Mouse (Mus musculus) lung, embryonic 16.5 days (tissue): ENCODE data around the gene Frs2. TPM values are rescaled to one million over a fixed set of nuclear protein-coding genes. Genes with fewer than 3 reads are reported as not detected.

ENCODE experiments used
- ATAC-seq: fragments of 200-750 bp; cut with Nextera tagmentation; 2 replicates; pipeline ENCODE4 v1.8.0; 2017; ENCODE audit warnings: low read depth, mild to moderate bottlenecking, moderate library complexity
- H3K27ac ChIP-seq: fragments of 300-500 bp; sonication (generic); 2 replicates; pipeline ENCODE4 v1.5.1; 2014; ENCODE audit warnings: mild to moderate bottlenecking, control low read depth, low read length
- H3K27me3 ChIP-seq: fragments of 300-500 bp; sonication (generic); 2 replicates; pipeline ENCODE4 v1.6.1; 2014; ENCODE audit warnings: low read depth, low read length, mixed read lengths; ENCODE audit not compliant: control insufficient read depth, insufficient read depth
- H3K36me3 ChIP-seq: fragments of 300-500 bp; sonication (generic); 2 replicates; pipeline ENCODE4 v1.6.1; 2014; ENCODE audit warnings: low read length; ENCODE audit not compliant: control insufficient read depth, insufficient read depth
- H3K4me1 ChIP-seq: fragments of 300-500 bp; sonication (generic); replicated peaks from 2 replicates; pipeline ENCODE4 v1.6.1; 2014; ENCODE audit warnings: low read length, mixed read lengths; ENCODE audit not compliant: control insufficient read depth, insufficient read depth
- H3K4me2 ChIP-seq: fragments of 300-500 bp; sonication (generic); 2 replicates; pipeline ENCODE4 v1.6.1; 2014; ENCODE audit warnings: low read depth, low read length, control low read depth
- H3K4me3 ChIP-seq: fragments of 300-500 bp; sonication (generic); 2 replicates; pipeline ENCODE4 v1.5.1; 2014; ENCODE audit warnings: mild to moderate bottlenecking, low read length, control low read depth
- H3K9ac ChIP-seq: fragments of 300-500 bp; sonication (generic); 2 replicates; pipeline ENCODE4 v1.6.1; 2014; ENCODE audit warnings: low read length, control low read depth
- H3K9me3 ChIP-seq: fragments of 300-500 bp; sonication (generic); 2 replicates; pipeline ENCODE4 v1.6.1; 2016; ENCODE audit warnings: low read length; ENCODE audit not compliant: control insufficient read depth
- WGBS: fragments of 180-500 bp; shearing (Covaris S2); extraction: QIAGEN DNeasy Blood & Tissue Kit; methylation state at CpG from one replicate; pipeline ENCODE4 v1.1.7; 2014; 5-methylcytosine and 5-hydroxymethylcytosine counted together
- polyA plus RNA-seq: library from polyadenylated mRNA; unstranded; fragments of >200 nt; fragmentation: Nextera tagmentation; extraction: Ambion mirVana; gene quantifications from 2 replicates; pipeline ENCODE4 v1.2.1, GENCODE M21; 2015

Frs2 gene
- 19.4 and 20.8 TPM in 2 replicates for polyA plus RNA-seq

DNA sequence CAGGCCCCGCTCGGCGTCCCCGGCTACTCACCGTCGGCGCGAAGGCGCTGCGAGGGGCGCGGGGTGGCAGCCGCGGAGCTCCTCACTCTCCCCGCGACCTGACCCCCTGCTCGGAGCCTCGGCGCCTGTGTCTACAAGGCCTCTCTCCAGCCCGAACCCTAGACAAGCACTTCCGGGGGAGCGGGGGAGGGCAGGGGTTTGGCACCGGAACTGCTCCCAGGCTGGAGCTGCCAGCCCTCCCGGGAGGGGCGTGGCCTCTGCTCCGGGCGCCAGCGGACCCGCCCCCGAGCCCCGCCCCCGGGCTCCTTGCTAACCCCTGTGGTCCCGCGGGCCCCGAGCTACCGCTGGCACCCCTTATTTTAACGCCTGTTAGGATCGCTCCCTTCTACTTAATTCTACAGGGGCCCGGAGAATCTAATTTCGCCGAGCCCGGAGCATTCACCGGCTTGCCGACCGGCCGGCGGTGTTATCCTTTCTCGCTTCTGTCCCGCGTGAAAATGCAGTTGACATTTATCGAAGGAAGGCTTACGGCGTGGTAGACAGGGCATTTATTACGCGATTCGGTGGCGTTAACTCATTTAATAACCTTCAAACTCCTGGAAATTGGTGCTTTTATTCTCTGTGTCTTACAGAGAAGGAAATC lies at the start of gene Frs2:
Frs2 (minus strand) TSS at position 174 of the 643 bp plus-strand sequence.
- Histone ChIP-seq H3K27ac (peak within 1 kb of the TSS; percentile 89), H3K4me1 (peaks cover 44% of the 10 kb centered on the region)
- ATAC-seq, result peak; percentile 96

DNA sequence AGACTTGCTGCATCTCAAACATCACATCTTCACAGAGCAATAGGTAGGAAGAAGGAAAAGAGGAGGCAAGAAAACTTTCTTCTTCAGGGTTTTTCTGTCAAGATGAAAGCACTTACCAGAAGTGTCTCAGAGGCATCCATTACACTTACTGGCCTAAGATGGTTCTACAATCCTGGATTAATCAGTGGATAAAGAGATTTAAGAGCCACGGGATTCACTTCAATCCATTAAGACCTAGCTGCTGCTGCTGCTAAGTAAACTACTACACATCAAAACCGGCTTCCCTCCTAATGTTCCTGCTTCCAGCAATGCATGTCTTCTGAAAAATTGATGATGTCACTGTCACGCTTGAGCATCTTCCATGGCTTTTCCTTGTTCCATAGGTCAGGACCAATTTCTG lies 48.4 kb upstream of the Frs2 start:
- no peaks in the 10 kb centered on the region for H3K36me3 ChIP-seq
- H3K4me2 ChIP-seq, result no peak overlapping the region
- no peak overlapping the region for H3K27ac ChIP-seq
- no peak overlapping the region for H3K9ac ChIP-seq
- ATAC-seq, result no peak
- H3K27me3 ChIP-seq, result no peaks in the 10 kb centered on the region
- H3K4me1 ChIP-seq, result no peaks in the 10 kb centered on the region
- no peaks in the 10 kb centered on the region for H3K9me3 ChIP-seq
- no peak overlapping the region for H3K4me3 ChIP-seq
- WGBS, result 80% methylated on average over 3 of the region's 3 CpGs

More for the DNA sequence above, at the start of gene Frs2:
- under 1% methylated on average over 50 of the region's 57 CpGs for WGBS
- Histone ChIP-seq H3K36me3 (no peaks in the 10 kb centered on the region), H3K27me3 (no peaks in the 10 kb centered on the region), H3K4me3 (peak within 1 kb of the TSS; percentile 97), H3K9ac (peak within 1 kb of the TSS; percentile 92), H3K9me3 (no peaks in the 10 kb centered on the region), H3K4me2 (peak within 1 kb of the TSS; percentile 72)

DNA sequence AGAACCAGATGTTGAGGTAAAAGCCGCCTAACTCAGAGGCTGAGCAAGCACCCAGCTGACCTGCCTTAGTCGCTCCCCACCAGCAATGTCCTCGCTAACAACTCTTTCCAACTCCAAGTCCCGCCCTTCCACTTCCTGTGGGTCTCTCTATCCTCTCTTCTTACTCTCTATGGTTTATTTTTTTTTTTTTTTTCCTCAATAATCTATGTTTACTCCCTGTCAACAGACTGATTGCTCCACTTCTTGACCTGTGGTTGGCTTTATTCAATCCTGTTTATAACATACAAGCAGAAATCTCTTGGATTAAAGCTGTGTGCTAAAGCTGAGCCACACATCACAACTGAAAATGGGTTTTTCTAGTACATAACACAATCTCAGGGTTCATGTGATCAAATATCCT lies 47.4 kb upstream of the Frs2 start:
- Histone ChIP-seq H3K4me3 (no peak overlapping the region), H3K9ac (no peak overlapping the region), H3K27me3 (no peaks in the 10 kb centered on the region), H3K27ac (no peak overlapping the region), H3K36me3 (no peaks in the 10 kb centered on the region), H3K4me1 (no peaks in the 10 kb centered on the region), H3K4me2 (no peak overlapping the region), H3K9me3 (no peaks in the 10 kb centered on the region)
- 93% methylated on average over 4 of the region's 4 CpGs for WGBS
- no peak for ATAC-seq

DNA sequence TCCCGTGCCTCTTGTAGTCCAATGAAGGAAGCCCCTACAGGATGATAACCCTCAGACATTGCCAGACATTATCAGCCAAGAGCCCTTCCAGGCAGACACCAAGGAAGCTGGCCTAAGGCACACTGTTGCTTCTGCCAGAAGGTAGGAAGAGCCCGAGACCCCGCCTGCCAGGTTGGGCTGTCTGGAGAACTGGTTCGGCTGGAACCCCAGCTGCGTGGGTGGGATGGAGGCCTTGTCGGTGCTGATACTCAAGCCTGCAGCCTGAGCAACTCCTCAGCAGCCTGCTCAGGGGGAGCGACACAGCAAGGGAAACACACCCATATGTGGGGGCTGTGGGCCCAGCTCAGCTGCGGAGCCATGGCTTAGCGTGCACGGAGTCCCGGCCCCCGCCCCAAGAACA lies 46.7 kb upstream of the Frs2 start:
- H3K4me2 ChIP-seq, result no peak overlapping the region
- 77% methylated on average over 12 of the region's 12 CpGs for WGBS
- no peaks in the 10 kb centered on the region for H3K9me3 ChIP-seq
- no peak overlapping the region for H3K4me3 ChIP-seq
- ATAC-seq, result no peak
- H3K4me1 ChIP-seq, result no peaks in the 10 kb centered on the region
- no peak overlapping the region for H3K9ac ChIP-seq
- H3K36me3 ChIP-seq, result no peaks in the 10 kb centered on the region
- no peaks in the 10 kb centered on the region for H3K27me3 ChIP-seq
- H3K27ac ChIP-seq, result no peak overlapping the region

DNA sequence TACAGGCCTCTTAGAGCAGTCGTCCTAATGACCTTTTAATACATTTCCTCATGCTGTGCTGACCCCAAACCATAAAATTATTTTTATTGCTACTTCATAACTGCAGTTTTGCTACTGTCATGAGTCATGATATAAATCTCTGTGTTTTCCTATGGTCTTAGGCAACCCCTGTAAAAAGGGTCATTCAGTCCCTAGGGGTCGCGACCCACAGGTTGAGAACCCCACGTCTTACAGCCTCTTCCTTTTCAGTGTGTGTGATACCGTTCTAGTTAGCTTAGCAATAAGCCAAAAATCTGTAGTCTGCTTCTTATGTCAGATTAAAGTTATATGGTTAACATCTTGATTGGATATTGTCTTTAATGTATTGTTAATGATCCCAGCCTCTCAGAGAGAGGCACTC lies 45.0 kb upstream of the Frs2 start:
- Histone ChIP-seq H3K9me3 (no peaks in the 10 kb centered on the region), H3K27ac (no peak overlapping the region), H3K9ac (no peak overlapping the region), H3K27me3 (no peaks in the 10 kb centered on the region), H3K36me3 (no peaks in the 10 kb centered on the region), H3K4me3 (no peak overlapping the region), H3K4me2 (no peak overlapping the region), H3K4me1 (no peaks in the 10 kb centered on the region)
- ATAC-seq, result no peak
- WGBS, result 74% methylated on average over 5 of the region's 5 CpGs

DNA sequence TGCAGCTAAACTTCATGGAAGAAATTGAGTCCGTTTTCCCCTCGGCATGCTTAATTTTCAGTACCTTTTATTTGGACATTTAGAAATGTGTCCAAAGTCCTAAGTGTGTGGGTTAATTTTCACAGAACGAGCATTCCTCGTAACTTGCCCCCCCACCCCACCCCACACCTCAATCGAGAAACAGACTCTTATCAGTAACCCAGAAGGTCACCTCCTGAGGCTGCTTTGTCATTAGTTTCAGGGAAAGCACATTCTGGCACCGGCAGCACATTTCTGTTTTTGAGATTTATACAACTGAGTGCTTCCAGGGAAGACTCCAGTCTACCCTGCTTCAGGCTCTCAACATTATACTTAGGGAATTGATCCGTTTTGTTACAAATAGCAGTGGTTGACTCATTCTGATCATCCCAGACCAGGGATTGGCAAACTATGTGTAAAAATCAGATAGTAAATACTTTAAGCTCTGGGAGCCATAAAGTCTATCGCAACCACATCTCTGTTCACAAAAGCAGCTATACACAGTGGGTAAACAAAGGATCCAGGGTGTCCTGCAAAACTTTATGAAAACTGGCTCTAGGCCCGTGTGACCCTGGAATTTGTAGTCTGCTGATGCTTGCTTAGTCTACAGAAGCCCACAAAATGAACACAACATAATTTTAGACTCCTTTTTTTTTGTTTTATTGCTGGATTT lies 37.2 kb upstream of the Frs2 start:
- no peaks in the 10 kb centered on the region for H3K36me3 ChIP-seq
- no peaks in the 10 kb centered on the region for H3K9me3 ChIP-seq
- H3K4me2 ChIP-seq, result no peak overlapping the region
- H3K27ac ChIP-seq, result no peak overlapping the region
- H3K27me3 ChIP-seq, result no peaks in the 10 kb centered on the region
- ATAC-seq, result no peak
- WGBS, result 36% methylated on average over 9 of the region's 9 CpGs
- H3K4me3 ChIP-seq, result no peak overlapping the region
- H3K4me1 ChIP-seq, result peaks cover 4% of the 10 kb centered on the region; the same call in 1 of the 2 replicates
- H3K9ac ChIP-seq, result no peak overlapping the region

DNA sequence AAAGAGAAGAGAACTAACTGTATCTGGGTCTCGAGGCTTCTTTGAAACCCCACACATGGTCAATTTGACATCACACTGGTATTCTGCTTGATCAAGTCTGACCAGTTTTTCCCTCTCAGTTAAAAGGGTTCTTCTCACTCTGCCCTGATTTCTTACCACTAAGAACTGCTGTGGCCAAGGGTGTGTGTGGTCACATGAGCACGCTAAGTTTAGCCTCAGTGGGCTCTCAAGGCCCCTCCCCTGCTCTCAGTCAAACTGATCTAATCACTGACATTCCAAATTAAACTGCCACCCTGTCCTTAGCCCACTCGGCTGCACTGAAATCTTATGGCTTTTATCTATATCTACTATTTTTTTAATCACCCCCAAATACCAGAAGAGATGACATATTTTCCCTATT lies 32.8 kb upstream of the Frs2 start:
- Histone ChIP-seq H3K27ac (no peak overlapping the region), H3K36me3 (no peaks in the 10 kb centered on the region), H3K27me3 (no peaks in the 10 kb centered on the region), H3K9me3 (no peaks in the 10 kb centered on the region), H3K4me3 (no peak overlapping the region), H3K4me1 (peaks cover 4% of the 10 kb centered on the region; the same call in 1 of the 2 replicates), H3K4me2 (no peak overlapping the region), H3K9ac (no peak overlapping the region)
- WGBS, result 12% methylated on average over 3 of the region's 3 CpGs
- peak; percentile 73; the same call in 1 of the 2 replicates for ATAC-seq

DNA sequence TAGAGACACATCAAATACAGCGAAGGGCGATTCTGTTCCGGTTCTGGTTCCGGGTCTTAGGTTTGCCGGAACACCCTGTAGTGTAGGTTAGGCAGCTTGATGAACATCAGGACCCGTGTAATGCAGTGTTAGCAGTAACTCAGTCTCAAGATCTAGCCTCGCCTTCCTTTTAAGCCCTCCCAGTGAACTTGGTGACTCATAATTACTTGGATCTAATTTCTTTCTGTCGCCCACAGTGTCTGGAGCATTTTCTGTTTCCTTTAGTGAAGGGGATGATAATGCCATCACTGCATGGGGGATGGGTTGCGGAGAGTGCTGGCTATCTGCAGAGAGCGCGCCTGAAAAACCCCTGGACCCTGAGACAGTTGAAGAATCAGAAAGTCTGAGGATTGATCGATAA lies 26.3 kb upstream of the Frs2 start:
- H3K4me2 ChIP-seq, result 0 out of 2 replicates have a peak overlapping the region, but pooled peaks have one; percentile 9
- no peaks in the 10 kb centered on the region for H3K36me3 ChIP-seq
- no peak overlapping the region for H3K9ac ChIP-seq
- no peak overlapping the region for H3K27ac ChIP-seq
- H3K4me3 ChIP-seq, result no peak overlapping the region
- no peaks in the 10 kb centered on the region for H3K9me3 ChIP-seq
- no peak for ATAC-seq
- 66% methylated on average over 12 of the region's 12 CpGs for WGBS
- H3K4me1 ChIP-seq, result peaks cover 5% of the 10 kb centered on the region
- H3K27me3 ChIP-seq, result no peaks in the 10 kb centered on the region

DNA sequence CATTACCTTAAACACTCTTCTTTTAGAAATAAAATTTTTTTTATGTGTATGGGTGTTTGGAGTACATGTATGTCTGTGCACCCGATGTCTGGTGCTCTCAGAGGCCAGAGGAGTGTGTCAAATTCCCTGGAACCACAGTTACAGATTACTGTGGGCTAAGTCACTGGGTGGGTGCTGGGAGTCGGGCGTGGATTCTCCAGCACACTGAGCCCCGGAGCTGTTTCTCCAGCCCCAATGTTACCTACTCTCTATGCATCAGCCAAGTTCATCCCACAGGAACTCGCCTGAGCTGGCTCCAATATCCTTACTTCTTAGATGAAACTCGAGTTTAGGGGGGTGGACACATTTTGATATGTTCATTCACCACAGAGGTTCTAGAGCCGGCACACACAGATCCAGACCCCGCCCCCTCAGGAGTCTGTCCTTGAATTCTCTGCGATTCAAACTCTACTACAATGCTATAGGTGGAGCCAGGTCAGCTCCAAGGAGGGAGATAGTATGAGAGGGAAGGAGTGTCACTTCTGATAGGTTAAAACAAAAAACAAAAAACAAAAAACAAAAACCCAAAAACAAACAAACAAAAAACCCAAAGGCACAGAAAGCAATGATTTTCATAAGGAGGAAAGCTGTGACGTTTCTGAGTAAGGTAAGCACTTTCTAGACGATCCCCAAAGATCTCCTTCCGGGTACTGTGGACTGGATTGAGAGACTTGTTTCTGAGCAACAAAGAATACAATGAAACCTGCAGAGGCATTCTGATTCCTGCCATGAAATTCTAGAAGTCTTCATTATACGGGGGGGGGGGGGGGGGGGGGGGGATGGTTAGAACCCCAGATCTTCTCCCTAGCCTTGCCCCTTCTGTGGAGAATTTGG lies 25.5 kb upstream of the Frs2 start:
- ATAC-seq, result no peak
- no peak overlapping the region for H3K4me3 ChIP-seq
- H3K36me3 ChIP-seq, result no peaks in the 10 kb centered on the region
- H3K4me1 ChIP-seq, result peaks cover 5% of the 10 kb centered on the region
- WGBS, result 43% methylated on average over 12 of the region's 13 CpGs
- H3K9ac ChIP-seq, result no peak overlapping the region
- H3K9me3 ChIP-seq, result no peaks in the 10 kb centered on the region
- no peak overlapping the region for H3K4me2 ChIP-seq
- H3K27me3 ChIP-seq, result no peaks in the 10 kb centered on the region
- no peak overlapping the region for H3K27ac ChIP-seq
